Mouse (Mus musculus): Measurements from ENCODE around the gene Cfap221.

Gene Cfap221

DNA sequence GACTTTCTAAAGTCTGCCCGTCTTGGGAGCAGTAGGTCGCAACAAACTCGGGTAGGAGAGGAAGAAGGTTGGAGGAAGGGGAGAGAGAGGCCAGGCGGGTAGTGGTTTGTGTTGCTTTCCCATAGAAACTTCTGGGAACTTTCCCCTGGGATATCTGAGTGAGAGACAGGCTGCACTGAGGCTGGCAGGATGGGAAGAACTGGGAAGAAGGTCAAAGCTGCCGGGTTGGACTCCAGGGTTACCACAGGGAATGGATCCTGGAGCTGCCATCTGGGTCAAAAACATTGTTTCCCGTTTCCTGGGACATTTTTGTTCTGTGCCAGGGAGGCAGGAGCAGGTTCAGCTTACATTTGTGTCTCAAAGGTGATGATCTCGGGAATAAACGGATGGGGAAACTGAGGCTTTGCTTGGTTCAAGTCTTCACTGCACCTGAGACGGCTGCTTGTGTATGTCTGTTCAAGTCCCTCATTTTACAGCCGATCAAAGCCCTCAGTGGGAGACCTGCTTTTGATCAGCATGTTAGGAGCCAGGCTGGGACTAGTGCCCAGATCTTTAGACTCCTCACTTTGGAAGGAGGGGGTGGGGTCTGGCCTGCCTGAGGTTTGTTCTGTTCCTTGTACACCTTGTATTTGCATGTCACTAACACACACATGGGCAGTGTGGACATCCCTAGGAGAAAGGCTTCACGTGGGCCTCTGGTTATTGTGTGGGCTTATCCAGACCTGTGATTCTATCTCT is 11.0 kb upstream of the Cfap221 start:
- intact Hi-C loops (cut with DNase I) = no loop called here

DNA sequence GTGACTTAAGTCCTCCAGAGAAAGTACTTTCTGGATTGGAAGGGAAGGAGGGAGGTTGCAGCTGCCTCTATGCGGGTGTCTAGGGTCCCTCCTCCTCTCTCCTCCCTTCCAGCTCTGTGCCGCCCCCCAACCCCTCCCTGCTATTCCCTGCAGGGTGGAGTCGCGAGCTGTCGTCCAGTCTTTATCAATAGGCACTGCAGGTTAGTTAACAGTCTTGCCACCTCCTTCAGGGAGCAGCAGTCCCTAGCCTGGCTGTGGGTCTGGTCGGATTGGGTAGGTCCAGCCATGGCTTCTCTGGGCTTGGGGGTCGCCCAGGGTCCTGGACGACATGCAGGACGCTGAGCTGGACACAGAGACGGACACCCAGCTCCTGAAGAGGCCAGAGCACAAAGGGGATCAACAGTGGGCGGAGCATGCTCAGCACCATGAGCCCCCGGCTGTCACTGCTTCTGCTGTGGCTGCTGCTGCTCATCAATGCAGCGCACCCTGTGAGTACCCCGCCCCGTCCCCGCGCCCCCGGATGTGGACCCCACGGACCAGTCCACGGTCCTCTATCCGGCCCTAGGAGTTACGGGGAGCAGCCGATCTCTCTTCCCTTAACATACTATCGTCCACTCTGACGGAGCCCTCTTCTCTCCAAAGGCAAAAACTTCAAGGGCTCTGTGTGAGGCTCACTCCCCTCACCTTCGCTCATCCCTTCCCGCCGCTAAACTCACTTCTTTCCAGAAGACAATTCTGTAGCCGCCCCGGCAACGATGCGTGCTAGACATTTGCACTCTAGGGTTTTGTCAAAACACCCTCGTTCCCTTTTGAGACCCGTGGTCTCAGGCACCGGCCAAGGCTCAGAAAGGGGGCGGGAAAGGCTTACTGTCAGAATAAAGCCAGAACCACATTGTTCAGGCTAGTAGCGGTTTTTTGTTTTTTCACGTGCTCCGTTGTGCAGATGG is 10.1 kb upstream of the Cfap221 start, which contains the start of gene Sctr:
TSS of gene Sctr (plus strand) at position 51 of the 947 bp plus-strand sequence.
- intact Hi-C loops (cut with DNase I) = no loop called here

DNA sequence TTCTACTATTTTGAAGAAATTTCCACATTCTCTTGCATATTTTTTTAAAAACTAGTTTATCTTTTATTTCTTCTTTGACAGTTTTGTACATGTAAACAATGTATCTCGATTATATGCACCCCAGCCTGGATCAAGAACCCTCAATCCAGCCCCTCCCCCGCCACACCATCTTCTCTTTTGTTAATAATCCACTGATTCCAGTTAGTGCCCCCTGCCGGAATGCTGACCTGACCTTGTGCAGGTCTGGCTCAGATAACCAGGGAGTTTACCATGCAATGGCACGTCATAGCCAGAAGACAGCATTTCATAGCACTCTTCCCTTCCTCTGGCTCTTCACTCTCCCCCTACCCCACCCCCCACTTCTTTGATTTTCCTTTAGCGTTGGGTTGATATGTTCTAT is 610 bp upstream of the Cfap221 start:
- intact Hi-C loops (cut with DNase I) = no loop called here

DNA sequence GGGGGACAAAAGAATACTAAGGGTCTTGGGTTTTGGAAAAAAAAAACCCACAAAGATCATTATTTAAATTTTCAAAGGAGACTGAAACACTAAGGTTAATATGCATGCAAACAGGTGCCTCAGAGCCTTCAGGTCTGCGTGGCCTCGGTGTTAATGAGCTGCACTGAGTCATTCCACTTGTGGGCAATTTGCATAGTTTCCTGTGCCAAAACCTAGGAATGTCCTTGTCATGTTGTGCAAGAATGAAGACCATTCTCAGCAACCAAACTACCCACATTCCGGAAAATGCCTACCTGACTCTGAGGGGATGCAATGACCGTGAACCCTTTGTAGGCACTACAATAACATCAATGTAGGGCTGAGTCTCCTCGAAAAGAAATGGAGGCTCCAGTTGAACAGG is 10.5 kb downstream of the Cfap221 start:
- intact Hi-C loops (cut with DNase I) = no loop called here

DNA sequence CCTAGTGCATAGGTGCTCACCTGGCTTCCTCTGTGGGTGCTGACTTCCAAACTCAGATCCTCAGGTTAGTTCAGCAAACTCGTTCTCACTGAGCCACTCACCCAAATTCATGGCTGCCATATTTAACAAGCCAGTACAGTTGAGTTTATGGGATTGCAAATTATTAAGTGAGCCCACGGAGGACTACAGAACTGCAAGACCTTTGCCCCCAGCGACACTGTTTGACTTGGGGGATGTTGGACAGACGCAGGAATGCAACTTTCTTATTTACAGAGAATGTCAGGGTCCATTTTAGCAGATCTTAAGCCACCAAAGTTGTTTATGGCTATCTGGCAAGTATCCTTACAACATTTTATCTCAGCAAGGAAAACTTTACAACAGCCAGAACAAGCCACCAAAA is 21.9 kb downstream of the Cfap221 start:
- intact Hi-C loops (cut with DNase I) = no loop called here

DNA sequence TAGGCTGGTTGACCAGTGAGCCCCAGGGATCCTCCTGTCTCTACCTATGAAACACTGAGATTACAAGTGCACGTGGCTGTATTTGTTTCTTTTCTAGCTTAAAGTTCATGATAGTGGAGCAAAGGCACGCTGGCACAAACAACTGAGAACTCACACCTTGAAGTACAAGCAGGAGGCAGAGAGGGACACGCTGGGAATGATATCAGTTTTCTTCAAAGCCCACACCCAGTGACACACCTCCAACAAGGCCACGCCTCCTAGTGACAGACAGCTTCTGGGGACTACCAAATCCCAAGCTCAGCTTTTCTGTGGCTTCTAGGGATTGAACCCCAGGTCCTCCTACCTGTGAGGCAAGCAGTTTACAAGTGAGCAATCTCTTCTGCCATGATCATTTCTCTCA is 23.9 kb downstream of the Cfap221 start:
- intact Hi-C loops (cut with DNase I) = no loop called here

DNA sequence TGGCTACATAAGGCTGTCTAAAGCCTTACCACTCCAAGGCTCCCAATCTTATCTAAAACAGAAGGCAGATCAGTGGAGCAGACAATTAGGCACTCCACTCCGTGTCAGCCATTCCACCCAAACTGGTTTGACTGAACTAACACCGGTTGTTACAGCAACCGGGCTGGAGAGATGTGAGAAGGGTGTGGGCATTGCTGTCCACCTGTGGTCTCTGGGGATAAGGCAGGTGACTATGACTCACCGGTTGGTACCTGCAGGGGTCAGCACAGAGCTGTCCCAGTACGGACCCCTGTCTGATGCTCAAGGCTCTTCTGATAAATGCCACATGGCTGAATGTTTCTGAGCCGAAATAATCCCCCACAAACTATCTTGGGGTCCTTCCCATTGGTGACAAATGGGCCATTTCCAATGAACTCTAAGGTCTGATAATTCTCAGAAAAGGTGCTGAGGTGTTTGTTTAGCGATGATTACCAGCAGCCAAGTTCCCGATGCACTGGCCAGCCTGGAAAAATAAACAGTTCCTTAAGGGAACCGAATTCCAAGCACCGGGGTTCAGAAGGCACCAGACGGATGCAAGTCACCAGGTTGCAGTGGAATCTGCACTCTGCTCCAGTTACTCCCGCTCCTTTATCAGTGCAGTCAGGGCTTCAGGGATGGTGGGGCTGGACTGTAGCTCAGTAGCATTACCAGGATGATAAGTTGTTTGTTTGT is 31.1 kb downstream of the Cfap221 start:
- intact Hi-C loops (cut with DNase I) = no loop called here

DNA sequence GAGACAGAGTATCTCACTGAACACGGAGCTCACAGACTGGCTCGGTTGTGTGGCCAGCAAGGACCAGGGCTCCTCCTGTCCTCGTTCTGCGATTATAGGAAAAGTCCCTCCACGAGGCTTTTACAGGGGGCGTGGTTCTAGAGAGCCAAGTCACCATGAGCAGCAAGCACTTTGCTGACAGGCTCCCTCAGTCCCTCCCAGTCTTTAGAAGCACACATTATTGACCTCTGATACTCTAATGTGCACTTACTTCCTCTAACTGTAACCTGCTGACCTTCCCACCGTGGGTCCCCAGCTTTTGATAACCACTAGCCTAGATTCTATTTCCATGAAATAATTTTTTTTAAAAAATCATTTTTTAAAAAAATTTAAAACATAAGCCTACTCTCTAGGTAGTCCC is 37.1 kb downstream of the Cfap221 start:
- intact Hi-C loops (cut with DNase I) = no loop called here

DNA sequence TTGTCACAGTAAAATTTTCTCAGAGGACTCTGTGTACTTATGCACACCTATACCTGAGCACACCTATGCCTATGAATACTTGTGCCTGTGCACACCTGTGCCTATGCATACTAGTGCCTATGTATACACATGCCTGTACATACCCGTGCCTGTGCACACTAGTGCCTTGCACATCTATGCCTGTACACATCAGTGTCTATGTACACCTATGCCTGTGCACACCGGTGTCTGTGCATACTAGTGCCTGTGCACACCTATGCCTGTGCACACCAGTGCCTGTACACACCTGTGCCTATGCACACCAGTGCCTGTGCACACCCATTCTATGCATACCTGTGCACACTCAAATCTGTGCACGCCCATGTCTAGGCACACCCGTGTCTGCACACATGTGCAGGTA is 37.6 kb downstream of the Cfap221 start:
- intact Hi-C loops (cut with DNase I) = no loop called here

DNA sequence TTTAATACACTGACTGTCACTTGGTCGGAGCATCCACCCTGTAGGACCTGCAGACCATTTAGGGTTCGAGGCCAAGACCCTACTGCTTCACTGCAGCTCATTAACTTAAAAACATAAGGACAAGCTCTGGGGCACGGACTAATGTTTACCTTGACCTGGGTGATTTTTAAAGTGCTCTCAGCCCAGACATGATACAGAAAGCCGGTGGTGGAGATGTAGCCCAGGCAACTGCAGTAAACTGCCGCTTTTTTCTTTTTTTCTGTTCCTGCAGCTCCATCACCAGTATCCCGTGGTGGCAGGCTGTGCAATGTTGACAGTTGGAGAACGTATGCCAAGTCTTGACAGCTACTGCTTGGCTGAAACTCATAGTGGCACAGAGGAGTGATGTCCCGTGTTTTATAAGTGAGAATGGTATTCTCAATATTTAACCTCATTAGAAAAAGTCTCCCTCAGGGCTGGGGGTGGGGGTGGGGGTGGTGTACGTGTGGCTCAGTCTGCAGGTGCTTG is 39.3 kb downstream of the Cfap221 start:
- intact Hi-C loops (cut with DNase I) = no loop called here

DNA sequence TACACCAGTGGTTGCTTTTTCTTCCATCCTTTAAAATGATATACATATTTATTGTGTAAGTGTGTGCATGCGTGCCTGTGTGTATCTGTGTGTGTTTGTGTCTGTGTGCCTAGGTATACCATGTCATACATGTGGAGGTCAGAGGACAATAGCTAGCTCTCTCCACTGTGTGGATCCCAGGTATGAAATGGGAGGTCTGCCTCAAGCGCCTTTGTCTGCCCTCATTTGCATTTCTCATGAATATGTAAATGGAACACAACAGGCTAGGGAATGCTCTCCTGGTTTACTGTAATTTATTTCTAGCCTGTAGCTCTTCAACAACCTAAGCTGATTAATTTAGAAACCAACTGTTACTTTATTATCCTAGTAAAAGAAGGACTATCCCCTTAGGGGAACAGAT is 42.4 kb downstream of the Cfap221 start:
- intact Hi-C loops (cut with DNase I) = no loop called here

DNA sequence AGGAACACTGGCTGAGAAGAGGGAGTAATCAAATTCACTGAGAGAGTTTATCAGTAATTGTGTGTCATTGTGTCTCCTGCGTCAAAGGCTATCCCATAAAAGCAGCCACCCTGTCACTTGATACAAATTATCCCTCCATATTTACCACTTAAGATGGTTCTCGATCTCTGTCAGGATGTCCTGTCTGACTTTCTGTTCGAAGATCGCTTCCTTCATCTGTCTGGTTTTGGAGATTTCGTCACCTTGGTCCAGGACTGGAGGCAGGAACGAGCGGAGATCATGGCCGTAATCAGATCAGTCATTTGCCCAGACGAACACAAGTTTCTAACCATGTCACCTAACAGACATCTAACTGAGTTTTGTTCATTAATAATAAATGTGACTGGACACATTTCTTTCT is 43.6 kb downstream of the Cfap221 start:
- intact Hi-C loops (cut with DNase I) = no loop called here

DNA sequence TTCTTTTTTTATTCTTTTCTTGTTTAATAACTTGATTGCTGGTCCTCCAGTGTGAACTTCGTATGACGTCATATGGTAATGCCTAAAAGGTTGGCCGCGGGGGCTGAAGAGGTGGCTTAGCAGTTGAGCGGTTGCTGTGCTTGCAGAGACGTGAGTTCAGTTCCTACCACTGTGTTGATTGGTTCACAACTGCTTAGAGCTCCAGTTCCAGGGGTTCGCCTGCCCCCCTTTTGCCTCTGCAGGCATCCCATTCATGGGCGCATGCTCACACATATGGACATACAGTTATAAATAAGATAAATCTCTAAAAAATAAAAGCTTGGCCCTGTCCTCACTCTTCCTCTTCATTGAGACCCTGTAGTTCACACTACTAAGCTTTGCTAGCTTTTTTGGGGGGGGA is 46.9 kb downstream of the Cfap221 start:
- intact Hi-C loops (cut with DNase I) = no loop called here

DNA sequence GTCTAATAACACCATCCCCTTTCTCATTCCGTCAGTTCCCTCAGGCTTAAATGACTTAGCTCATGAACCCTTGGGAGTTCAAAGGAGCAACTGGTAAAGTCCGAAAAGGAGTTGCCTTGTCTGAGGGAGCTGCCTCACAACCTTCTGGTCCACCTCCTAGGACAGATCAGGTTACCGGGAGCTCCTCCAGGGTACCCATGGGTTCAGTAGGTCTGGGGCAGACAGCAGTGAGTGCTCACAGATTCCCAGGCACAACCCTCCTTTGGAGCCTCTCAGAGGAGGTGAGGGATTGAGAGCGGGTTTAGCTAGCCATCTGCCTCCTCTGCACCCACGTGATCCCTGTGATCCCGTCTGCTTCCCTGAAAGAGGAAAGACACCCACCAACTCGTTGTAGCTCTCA is 60.2 kb downstream of the Cfap221 start:
- intact Hi-C loops (cut with DNase I) = no loop called here

DNA sequence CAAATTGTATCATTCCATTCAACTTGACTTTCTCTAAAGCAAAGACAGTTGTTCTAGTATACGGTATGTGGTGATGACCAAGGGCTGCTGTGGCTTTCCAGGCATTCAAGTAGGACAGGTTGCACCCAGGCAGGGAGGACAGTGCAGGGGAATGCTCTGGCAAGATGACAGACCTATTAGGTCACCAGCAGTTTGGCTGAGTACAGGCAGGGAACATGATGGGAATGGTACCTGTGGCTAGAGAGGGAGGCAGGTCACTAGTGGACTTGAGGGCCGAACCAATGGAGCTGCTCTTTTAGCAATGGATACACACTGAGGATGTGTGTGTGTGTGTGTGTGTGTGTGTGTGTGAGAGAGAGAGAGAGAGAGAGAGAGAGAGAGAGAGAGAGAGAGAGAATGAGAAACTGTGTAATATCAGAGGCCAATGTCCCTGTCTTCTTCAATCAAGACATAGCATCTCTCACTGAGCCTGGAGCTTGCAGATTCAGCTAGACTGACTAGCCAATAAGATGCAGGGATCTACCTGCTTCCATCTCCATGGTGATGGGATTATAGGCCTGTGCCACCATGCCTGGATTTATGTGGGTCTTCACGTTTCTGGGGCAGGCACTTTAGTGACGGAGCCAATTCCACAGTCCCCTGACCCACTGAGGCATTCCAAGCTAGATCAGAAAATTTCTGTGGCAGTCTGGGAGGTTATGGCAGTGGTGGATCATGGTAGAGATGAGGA is 65.4 kb downstream of the Cfap221 start:
- intact Hi-C loops (cut with DNase I) = no loop called here

DNA sequence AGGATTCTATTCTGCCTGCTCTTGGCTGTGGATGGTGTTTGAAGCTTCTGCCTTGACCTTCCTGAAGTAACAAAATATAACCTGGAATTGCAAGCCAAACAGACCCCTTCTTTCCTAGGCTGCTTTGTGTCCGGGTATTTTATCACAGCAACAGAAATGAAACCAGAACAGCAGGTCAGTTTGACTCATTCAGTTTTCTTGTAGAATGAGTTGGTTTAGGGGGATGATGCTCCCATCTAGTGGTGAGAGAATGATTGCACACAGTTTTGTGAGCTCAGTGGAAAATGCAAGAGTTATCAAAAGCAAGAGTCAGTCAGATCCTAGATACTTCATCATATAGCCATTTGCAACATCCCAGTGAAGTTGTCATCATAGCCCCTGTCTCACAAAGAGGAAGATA is 67.3 kb downstream of the Cfap221 start:
- intact Hi-C loops (cut with DNase I) = loop anchor here (10.0 kb wide), 1 partner anchor 385 kb away; no protein-coding TSS in a partner anchor

DNA sequence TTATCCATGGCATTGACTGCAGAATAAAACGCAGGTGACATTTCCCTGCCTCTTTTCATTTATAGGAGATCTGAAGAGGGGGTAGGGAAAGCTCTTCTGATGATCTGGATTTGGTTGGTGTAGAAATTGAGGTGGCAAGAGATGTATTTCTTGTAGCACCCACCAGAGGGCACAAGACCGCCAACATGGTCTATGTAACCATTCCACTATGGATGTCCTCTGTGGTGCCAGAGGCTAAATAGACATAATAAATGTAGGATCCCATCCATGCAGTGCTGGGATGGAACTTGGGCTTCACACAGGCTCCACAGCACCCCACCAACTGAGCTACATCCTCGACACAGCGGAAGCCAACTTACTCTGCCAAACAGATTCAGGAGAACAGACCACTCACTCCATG is 77.7 kb downstream of the Cfap221 start:
- intact Hi-C loops (cut with DNase I) = no loop called here

DNA sequence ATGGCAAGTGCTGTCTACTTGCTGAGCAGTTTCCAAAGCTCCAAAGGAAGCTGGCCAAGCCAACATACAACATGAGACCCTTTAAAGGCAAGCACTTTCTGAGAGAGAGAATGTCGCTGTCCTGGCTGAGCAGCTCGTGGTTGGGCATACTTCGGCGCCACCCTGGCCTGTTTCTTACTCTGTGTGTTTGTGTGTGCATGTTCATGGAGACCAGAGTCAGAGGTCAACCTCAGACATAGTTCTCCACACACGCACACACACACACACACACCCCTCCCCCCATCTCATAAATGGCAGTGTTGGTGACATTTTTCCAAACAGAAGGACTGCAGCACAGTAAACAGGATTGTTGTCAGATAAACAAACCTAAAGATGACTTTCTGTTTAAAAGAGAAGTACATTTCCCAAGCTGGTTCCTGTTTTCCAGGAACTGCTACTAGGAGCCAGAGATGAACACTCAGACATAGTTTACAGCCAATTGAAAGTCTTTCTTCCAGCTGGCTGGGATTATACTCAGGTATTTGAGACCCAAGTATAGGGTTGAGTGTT is 80.1 kb downstream of the Cfap221 start:
- intact Hi-C loops (cut with DNase I) = no loop called here

DNA sequence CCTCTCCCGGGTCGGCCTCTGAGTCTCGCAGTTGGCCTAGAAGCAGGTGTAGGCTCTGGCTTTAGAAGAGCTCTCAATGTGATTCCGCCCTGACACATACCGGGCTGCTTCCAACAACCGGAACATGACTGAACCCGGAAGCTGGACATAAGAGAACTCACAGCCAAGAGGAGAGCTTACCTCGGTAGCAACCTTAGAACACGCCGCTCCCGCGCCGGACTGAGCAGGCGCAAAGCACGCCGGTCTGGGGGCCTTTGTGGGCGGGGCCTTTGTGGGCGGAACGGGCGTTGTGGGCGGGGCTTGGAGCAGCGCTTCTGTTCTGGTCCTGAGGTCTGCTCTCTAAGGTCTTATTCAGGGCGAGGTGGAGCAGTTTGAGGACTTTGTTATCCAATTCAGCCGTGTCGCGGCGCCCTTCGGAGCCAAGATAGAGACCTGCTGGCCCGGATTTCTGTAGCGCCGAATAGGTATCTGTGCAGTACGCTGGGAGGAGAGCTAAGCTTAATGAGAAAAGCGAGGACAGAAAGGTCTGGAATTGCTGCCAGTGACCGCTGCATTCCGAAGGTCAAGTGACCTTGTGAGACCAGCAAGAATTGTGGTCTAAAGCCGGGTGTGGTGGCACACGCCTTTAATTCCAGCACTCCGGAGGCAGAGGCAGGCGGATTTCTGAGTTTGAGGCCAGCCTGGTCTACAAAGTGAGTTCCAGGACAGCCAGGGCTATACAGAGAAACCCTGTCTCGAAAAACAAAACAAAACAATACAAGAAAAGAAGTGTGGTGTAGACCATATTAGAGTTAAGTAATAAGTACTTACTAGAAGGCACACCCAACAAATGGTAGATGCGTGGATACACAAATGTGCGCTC is 83.8 kb downstream of the Cfap221 start, which contains the start of gene Tmem177:
TSS of gene Tmem177 (minus strand) at position 256 of the 862 bp plus-strand sequence.
- intact Hi-C loops (cut with DNase I) = no loop called here
